Mouse (Mus musculus) testis, adult 2 months (tissue): ENCODE data around the gene R3hdm2. TPM values are rescaled to one million over a fixed set of nuclear protein-coding genes. Genes with fewer than 3 reads are reported as not detected.

Experiments used
- H3K27ac ChIP-seq: fragments of 200-500 bp; 2 replicates; pipeline ENCODE4 v1.5.1; 2012; ENCODE audit warnings: low read depth, low read length; ENCODE audit not compliant: control insufficient read depth, insufficient read depth
- H3K27me3 ChIP-seq: fragments of 200-500 bp; 2 replicates; pipeline ENCODE4 v1.6.1; 2012; ENCODE audit warnings: mild to moderate bottlenecking, low read length, moderate library complexity; ENCODE audit not compliant: control insufficient read depth, insufficient read depth
- H3K36me3 ChIP-seq: fragments of 200-500 bp; 2 replicates; pipeline ENCODE4 v1.6.1; 2012; ENCODE audit warnings: mild to moderate bottlenecking, low read length; ENCODE audit not compliant: control insufficient read depth, insufficient read depth
- H3K4me1 ChIP-seq: fragments of 200-500 bp; 2 replicates; pipeline ENCODE4 v1.6.1; 2012; ENCODE audit warnings: low read length; ENCODE audit not compliant: control insufficient read depth, insufficient read depth
- H3K4me3 ChIP-seq: fragments of 200-500 bp; 2 replicates; pipeline ENCODE4 v1.5.1; 2012; ENCODE audit warnings: low read depth, mild to moderate bottlenecking, low read length, moderate library complexity, mixed read lengths; ENCODE audit not compliant: control insufficient read depth
- CTCF ChIP-seq: fragments of 200-500 bp; IDR thresholded peaks from 2 replicates; pipeline ENCODE4 v1.5.1; 2012; ENCODE audit warnings: low read depth, mild to moderate bottlenecking, inconsistent platforms, low read length, moderate library complexity; ENCODE audit not compliant: control insufficient read depth, insufficient read depth, insufficient replicate concordance
- POLR2A ChIP-seq: fragments of 200-500 bp; IDR thresholded peaks from 2 replicates; pipeline ENCODE4 v1.6.1; 2012; ENCODE audit warnings: low read depth, mild to moderate bottlenecking, inconsistent platforms, low read length, moderate library complexity; ENCODE audit not compliant: control insufficient read depth
- polyA plus RNA-seq: library from polyadenylated mRNA; depleted of rRNA; stranded (reverse); fragments of >200 nt; gene quantifications from 2 replicates; pipeline ENCODE4 v1.2.3, GENCODE M21; 2012

The R3hdm2 gene
- polyA plus RNA-seq, 1 experiment: 56.0 TPM

DNA sequence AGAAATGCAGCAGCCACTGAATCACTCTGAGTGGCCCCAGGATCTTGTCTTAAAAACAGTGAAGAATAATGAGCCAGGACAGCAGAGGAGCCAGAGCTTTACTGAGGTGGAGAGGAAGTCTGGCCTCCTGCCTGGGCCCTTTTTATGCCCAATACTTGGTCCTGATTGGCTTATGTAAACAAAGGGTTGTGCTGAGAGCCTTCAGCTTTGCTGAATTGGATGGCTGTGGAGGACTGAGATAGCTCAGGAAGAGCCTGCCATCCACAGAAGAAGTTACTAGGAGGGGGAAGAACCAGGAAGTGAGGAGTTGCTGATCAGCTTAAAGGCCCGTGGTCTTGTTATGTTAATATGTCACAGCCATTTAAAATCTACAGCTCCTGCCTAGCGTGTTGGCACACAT, 46.5 kb downstream of the R3hdm2 start:
- Histone ChIP-seq H3K4me1 (peaks cover 2% of the 10 kb centered on the region), H3K27me3 (no peaks in the 10 kb centered on the region), H3K4me3 (no peak overlapping the region), H3K36me3 (no peaks in the 10 kb centered on the region), H3K27ac (no peak overlapping the region)
- no peak for TF ChIP-seq CTCF
- TF ChIP-seq POLR2A: no peak

GRCm38 (mm10) chr10:127427107-127427506, 47.0 kb downstream of the R3hdm2 start:
- H3K36me3 ChIP-seq: no peaks in the 10 kb centered on the region
- no peaks in the 10 kb centered on the region for H3K27me3 ChIP-seq
- H3K4me1 ChIP-seq: peaks cover 2% of the 10 kb centered on the region
- TF ChIP-seq CTCF (no peak), POLR2A (no peak)
- no peak overlapping the region for H3K27ac ChIP-seq
- H3K4me3 ChIP-seq: no peak overlapping the region

DNA sequence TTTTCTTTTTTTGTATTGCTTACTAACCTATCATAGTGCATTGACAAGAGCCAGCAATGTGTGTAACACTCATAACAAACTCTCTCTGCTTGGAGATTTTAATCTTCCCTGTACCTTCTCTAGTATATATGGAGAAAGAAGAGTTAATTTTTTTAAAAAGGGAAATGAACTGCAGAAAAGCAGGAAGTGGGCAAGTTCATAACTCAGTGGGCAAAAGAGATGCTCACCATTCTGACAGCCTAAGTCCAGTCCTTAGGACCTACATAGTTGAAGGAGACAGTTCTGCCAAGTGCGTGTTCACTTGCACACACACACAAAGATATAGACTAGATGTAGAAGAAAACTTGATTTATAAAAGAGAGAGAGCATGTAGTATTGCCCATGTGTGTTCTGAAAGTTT, 47.9 kb downstream of the R3hdm2 start:
- Histone ChIP-seq H3K36me3 (no peaks in the 10 kb centered on the region), H3K4me3 (no peak overlapping the region), H3K4me1 (peaks cover 2% of the 10 kb centered on the region), H3K27me3 (no peaks in the 10 kb centered on the region), H3K27ac (no peak overlapping the region)
- TF ChIP-seq CTCF: no peak

GRCm38 (mm10) chr10:127429538-127429937, 49.4 kb downstream of the R3hdm2 start:
- Histone ChIP-seq H3K36me3 (no peaks in the 10 kb centered on the region), H3K27me3 (no peaks in the 10 kb centered on the region), H3K4me3 (no peak overlapping the region), H3K27ac (no peak overlapping the region), H3K4me1 (peaks cover 2% of the 10 kb centered on the region)
- no peak for TF ChIP-seq POLR2A
- TF ChIP-seq CTCF: no peak

- no peak overlapping the region for H3K27ac ChIP-seq
- TF ChIP-seq POLR2A: no peak
- no peak for TF ChIP-seq CTCF
- H3K27me3 ChIP-seq: no peaks in the 10 kb centered on the region
- H3K4me1 ChIP-seq: no peaks in the 10 kb centered on the region
- H3K36me3 ChIP-seq: no peaks in the 10 kb centered on the region
- H3K4me3 ChIP-seq: no peak overlapping the region
Measured at GRCm38 (mm10) chr10:127432466-127432865, 52.3 kb downstream of the R3hdm2 start.

- H3K27ac ChIP-seq: no peak overlapping the region
- H3K36me3 ChIP-seq: no peaks in the 10 kb centered on the region
- H3K4me1 ChIP-seq: no peaks in the 10 kb centered on the region
- H3K27me3 ChIP-seq: no peaks in the 10 kb centered on the region
- no peak overlapping the region for H3K4me3 ChIP-seq
- TF ChIP-seq CTCF (no peak), POLR2A (no peak)
Measured at GRCm38 (mm10) chr10:127437354-127438113, 57.4 kb downstream of the R3hdm2 start.

DNA sequence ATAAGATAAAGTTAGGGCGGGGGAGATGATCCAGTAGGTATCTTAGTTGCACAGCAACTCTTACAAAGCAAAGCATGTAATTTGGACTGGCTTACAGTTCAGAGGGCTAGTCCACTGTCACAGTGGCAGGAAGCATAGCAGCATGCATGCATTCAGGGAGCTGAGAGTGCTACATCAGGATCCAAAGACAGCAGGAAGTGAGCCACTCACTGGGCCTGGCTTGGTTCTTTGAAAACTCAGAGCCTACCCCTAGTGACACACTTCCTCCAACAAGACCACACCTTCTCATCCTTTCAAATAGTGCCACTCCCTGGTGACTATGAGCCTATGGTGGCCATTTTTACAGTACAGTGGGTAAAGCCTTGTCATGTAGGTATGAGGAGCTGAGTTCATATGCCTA, 73.6 kb downstream of the R3hdm2 start:
- no peaks in the 10 kb centered on the region for H3K27me3 ChIP-seq
- H3K4me1 ChIP-seq: no peaks in the 10 kb centered on the region
- H3K4me3 ChIP-seq: no peak overlapping the region
- H3K27ac ChIP-seq: no peak overlapping the region
- H3K36me3 ChIP-seq: peaks cover 2% of the 10 kb centered on the region; the same call in 1 of the 2 replicates
- TF ChIP-seq CTCF (no peak), POLR2A (no peak)

GRCm38 (mm10) chr10:127462411-127463096, 82.4 kb downstream of the R3hdm2 start:
- Histone ChIP-seq H3K27me3 (no peaks in the 10 kb centered on the region), H3K4me3 (no peak overlapping the region), H3K36me3 (no peaks in the 10 kb centered on the region; the same call in 1 of the 2 replicates), H3K4me1 (no peaks in the 10 kb centered on the region), H3K27ac (no peak overlapping the region)
- no peak for TF ChIP-seq POLR2A
- TF ChIP-seq CTCF: no peak
